Mouse (Mus musculus): ENCODE data around the gene Ngef. TPM values are rescaled to one million over a fixed set of nuclear protein-coding genes. Genes with fewer than 3 reads are reported as not detected.

The Ngef gene
- polyA plus RNA-seq, 1 experiment from 2014 or later, result 1.5 TPM

DNA sequence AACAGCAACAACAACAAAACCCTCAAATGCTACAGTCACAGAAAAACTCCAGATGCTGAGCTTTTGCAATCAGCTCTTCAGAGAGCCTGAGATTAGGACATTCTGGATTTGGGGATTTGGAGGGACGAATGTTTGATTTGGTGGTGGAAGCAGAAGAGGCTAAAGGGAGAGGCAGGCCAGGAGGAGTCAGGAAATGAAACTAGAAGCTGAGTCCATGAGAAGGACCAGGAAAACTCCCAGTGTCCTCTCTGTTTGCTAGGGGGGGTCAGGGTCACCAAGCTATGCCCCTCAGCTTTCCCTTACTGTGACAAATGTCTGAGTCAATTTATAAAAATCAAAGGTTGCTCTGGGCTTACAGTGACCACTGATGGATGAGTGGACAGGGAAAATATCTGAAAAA is 20.1 kb downstream of the Ngef start:
- Histone ChIP-seq H3K27me3 (ENCODE audit: control insufficient read depth, insufficient read depth, low read length) (no peaks in the 10 kb centered on the region), H3K4me3 (ENCODE audit: low read depth, low read length) (no peak overlapping the region), H3K9me3 (replicated peaks; ENCODE audit: control insufficient read depth, low read length) (no peaks in the 10 kb centered on the region), H3K4me1 (ENCODE audit: control insufficient read depth, insufficient read depth, low read length) (no peaks in the 10 kb centered on the region), H3K9ac (replicated peaks; ENCODE audit: low read length) (no peak overlapping the region), H3K4me2 (ENCODE audit: low read depth, low read length) (no peak overlapping the region), H3K27ac (replicated peaks; ENCODE audit: low read depth, low read length) (no peak overlapping the region), H3K36me3 (replicated peaks; ENCODE audit: control insufficient read depth, insufficient read depth, low read depth, low read length) (no peaks in the 10 kb centered on the region)
- DNase-seq (ENCODE audit: low spot score) (no peak), ATAC-seq (replicated peaks; ENCODE audit: insufficient number of reproducible peaks, low FRiP score, low TSS enrichment, low read depth) (no peak)
- 88% methylated on average over 1 of the region's 1 CpGs for WGBS

GRCm38 (mm10) chr1:87551008-87551407 is 22.7 kb downstream of the Ngef start:
- Histone ChIP-seq H3K36me3 (replicated peaks; ENCODE audit: control insufficient read depth, insufficient read depth, low read depth, low read length) (no peaks in the 10 kb centered on the region), H3K4me2 (ENCODE audit: low read depth, low read length) (no peak overlapping the region), H3K27me3 (ENCODE audit: control insufficient read depth, insufficient read depth, low read length) (no peaks in the 10 kb centered on the region), H3K27ac (replicated peaks; ENCODE audit: low read depth, low read length) (no peak overlapping the region), H3K4me3 (ENCODE audit: low read depth, low read length) (no peak overlapping the region), H3K4me1 (ENCODE audit: control insufficient read depth, insufficient read depth, low read length) (no peaks in the 10 kb centered on the region), H3K9ac (replicated peaks; ENCODE audit: low read length) (no peak overlapping the region), H3K9me3 (replicated peaks; ENCODE audit: control insufficient read depth, low read length) (no peaks in the 10 kb centered on the region)
- DNase-seq (ENCODE audit: low spot score) (no peak), ATAC-seq (replicated peaks; ENCODE audit: insufficient number of reproducible peaks, low FRiP score, low TSS enrichment, low read depth) (no peak)
- 98% methylated on average over 3 of the region's 3 CpGs for WGBS

DNA sequence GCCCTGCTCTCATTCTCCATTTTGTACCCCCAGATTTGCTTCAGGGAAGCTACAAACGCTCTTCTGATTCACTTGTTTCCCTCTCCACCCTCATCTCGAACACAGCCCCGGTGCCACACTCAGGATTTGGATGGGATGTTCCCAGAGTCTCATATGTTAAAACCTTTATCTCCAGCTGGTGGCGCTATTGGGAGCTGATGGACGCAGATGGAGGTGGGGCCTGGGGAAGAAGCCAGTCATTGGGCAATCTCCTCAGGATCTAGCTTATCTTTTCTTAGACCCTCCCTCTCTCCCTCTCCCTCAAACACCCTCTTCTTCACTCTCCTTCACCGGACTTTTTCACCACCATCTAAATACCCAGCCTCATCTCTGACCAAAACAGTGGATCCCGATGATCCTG is 32.1 kb downstream of the Ngef start:
- Histone ChIP-seq H3K4me2 (ENCODE audit: low read depth, low read length) (no peak overlapping the region), H3K4me1 (ENCODE audit: control insufficient read depth, insufficient read depth, low read length) (no peaks in the 10 kb centered on the region; the same call in 1 of the 2 replicates), H3K27ac (replicated peaks; ENCODE audit: low read depth, low read length) (no peak overlapping the region), H3K9me3 (replicated peaks; ENCODE audit: control insufficient read depth, low read length) (no peaks in the 10 kb centered on the region), H3K4me3 (ENCODE audit: low read depth, low read length) (no peak overlapping the region), H3K9ac (replicated peaks; ENCODE audit: low read length) (no peak overlapping the region), H3K27me3 (ENCODE audit: control insufficient read depth, insufficient read depth, low read length) (no peaks in the 10 kb centered on the region), H3K36me3 (replicated peaks; ENCODE audit: control insufficient read depth, insufficient read depth, low read depth, low read length) (no peaks in the 10 kb centered on the region)
- ATAC-seq (replicated peaks; ENCODE audit: insufficient number of reproducible peaks, low FRiP score, low TSS enrichment, low read depth) (no peak), DNase-seq (ENCODE audit: low spot score) (peak; percentile 41)
- 39% methylated on average over 7 of the region's 7 CpGs for WGBS

DNA sequence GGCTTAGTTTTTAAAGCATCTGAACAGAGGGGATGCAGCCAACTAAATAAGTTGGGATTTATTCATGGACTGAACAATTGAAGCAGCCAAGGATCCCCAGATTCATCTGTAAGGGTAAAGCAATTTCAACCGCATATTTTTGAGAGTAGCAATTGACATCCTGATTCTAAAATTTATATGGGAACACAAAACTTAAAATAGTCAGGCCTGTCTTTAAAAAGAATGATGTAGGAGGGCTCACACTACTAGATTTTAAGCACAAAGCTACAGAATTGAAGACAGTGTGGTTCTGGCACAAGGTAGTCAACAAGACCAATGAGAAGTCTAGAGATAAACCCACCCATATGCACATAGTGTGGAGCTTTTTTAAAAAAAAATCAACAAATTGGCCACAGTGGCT is 36.7 kb downstream of the Ngef start:
- Histone ChIP-seq H3K4me1 (ENCODE audit: control insufficient read depth, insufficient read depth, low read length) (no peaks in the 10 kb centered on the region), H3K27me3 (ENCODE audit: control insufficient read depth, insufficient read depth, low read length) (no peaks in the 10 kb centered on the region), H3K4me3 (ENCODE audit: low read depth, low read length) (no peak overlapping the region), H3K36me3 (replicated peaks; ENCODE audit: control insufficient read depth, insufficient read depth, low read depth, low read length) (no peaks in the 10 kb centered on the region), H3K4me2 (ENCODE audit: low read depth, low read length) (no peak overlapping the region), H3K9me3 (replicated peaks; ENCODE audit: control insufficient read depth, low read length) (no peaks in the 10 kb centered on the region), H3K27ac (replicated peaks; ENCODE audit: low read depth, low read length) (no peak overlapping the region), H3K9ac (replicated peaks; ENCODE audit: low read length) (no peak overlapping the region)
- no peak for DNase-seq (ENCODE audit: low spot score)
- WGBS, result 91% methylated on average over 1 of the region's 1 CpGs
- ATAC-seq (replicated peaks; ENCODE audit: insufficient number of reproducible peaks, low FRiP score, low TSS enrichment, low read depth), result no peak

DNA sequence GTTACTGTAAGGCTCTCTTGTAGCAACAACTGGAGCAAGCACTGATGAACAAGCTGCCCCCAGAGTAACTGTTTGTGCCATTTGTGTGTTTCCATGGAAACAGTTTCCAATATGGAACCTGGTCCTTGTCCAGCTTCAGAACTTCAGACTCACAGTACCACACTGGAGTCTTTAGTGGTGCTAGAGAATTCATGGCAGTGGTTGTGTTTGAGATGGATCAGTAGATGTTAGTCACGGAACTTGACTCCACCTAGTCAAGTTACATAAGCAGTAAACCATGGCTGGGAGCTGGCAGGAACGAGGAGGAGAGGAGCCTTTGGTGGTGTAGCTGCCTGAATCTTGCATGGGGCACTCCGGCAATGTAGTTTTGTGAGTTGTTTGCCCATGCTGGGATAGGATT is 39.6 kb downstream of the Ngef start:
- no peak overlapping the region for H3K27ac ChIP-seq (replicated peaks; ENCODE audit: low read depth, low read length)
- no peaks in the 10 kb centered on the region for H3K9me3 ChIP-seq (replicated peaks; ENCODE audit: control insufficient read depth, low read length)
- DNase-seq (ENCODE audit: low spot score) (no peak), ATAC-seq (replicated peaks; ENCODE audit: insufficient number of reproducible peaks, low FRiP score, low TSS enrichment, low read depth) (no peak)
- 77% methylated on average over 3 of the region's 3 CpGs for WGBS
- no peaks in the 10 kb centered on the region for H3K27me3 ChIP-seq (ENCODE audit: control insufficient read depth, insufficient read depth, low read length)
- H3K36me3 ChIP-seq (replicated peaks; ENCODE audit: control insufficient read depth, insufficient read depth, low read depth, low read length), result no peaks in the 10 kb centered on the region
- H3K4me3 ChIP-seq (ENCODE audit: low read depth, low read length), result no peak overlapping the region
- H3K9ac ChIP-seq (replicated peaks; ENCODE audit: low read length), result no peak overlapping the region
- no peaks in the 10 kb centered on the region for H3K4me1 ChIP-seq (ENCODE audit: control insufficient read depth, insufficient read depth, low read length)
- no peak overlapping the region for H3K4me2 ChIP-seq (ENCODE audit: low read depth, low read length)

- WGBS, result 71% methylated on average over 4 of the region's 4 CpGs
- no peaks in the 10 kb centered on the region for H3K9me3 ChIP-seq (replicated peaks; ENCODE audit: control insufficient read depth, low read length)
- H3K4me2 ChIP-seq (ENCODE audit: low read depth, low read length), result no peak overlapping the region
- H3K36me3 ChIP-seq (replicated peaks; ENCODE audit: control insufficient read depth, insufficient read depth, low read depth, low read length), result no peaks in the 10 kb centered on the region
- DNase-seq (ENCODE audit: low spot score) (no peak), ATAC-seq (replicated peaks; ENCODE audit: insufficient number of reproducible peaks, low FRiP score, low TSS enrichment, low read depth) (no peak)
- H3K4me1 ChIP-seq (ENCODE audit: control insufficient read depth, insufficient read depth, low read length), result no peaks in the 10 kb centered on the region
- H3K27ac ChIP-seq (replicated peaks; ENCODE audit: low read depth, low read length), result no peak overlapping the region
- no peak overlapping the region for H3K4me3 ChIP-seq (ENCODE audit: low read depth, low read length)
- no peaks in the 10 kb centered on the region for H3K27me3 ChIP-seq (ENCODE audit: control insufficient read depth, insufficient read depth, low read length)
- no peak overlapping the region for H3K9ac ChIP-seq (replicated peaks; ENCODE audit: low read length)
Measured at GRCm38 (mm10) chr1:87532346-87532745, 41.3 kb downstream of the Ngef start.

DNA sequence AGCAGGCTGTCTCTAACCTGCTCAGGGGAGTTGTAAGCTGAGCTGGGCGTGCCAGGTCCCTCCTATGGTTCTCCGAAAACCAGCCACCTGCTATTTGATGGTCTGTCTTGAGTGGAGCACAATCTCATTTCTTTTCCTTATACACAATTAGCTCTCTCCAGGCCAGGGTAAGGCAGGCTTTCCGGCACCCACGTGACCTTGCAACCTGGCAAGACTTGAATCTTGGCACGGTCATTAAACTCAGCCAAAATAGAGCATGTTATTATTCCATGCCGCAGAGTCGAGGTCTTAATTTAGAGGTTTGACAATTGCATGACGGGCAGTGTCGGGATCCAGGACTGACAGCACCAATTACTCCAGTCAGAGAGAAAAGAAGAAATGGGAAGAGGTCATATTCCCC is 46.5 kb downstream of the Ngef start:
- no peaks in the 10 kb centered on the region for H3K36me3 ChIP-seq (replicated peaks; ENCODE audit: control insufficient read depth, insufficient read depth, low read depth, low read length)
- no peak for ATAC-seq (replicated peaks; ENCODE audit: insufficient number of reproducible peaks, low FRiP score, low TSS enrichment, low read depth)
- WGBS, result 67% methylated on average over 9 of the region's 9 CpGs
- no peaks in the 10 kb centered on the region for H3K9me3 ChIP-seq (replicated peaks; ENCODE audit: control insufficient read depth, low read length)
- no peak overlapping the region for H3K27ac ChIP-seq (replicated peaks; ENCODE audit: low read depth, low read length)
- no peaks in the 10 kb centered on the region for H3K27me3 ChIP-seq (ENCODE audit: control insufficient read depth, insufficient read depth, low read length)
- H3K4me2 ChIP-seq (ENCODE audit: low read depth, low read length), result no peak overlapping the region
- no peak for DNase-seq (ENCODE audit: low spot score)
- no peak overlapping the region for H3K4me3 ChIP-seq (ENCODE audit: low read depth, low read length)
- no peak overlapping the region for H3K9ac ChIP-seq (replicated peaks; ENCODE audit: low read length)
- H3K4me1 ChIP-seq (ENCODE audit: control insufficient read depth, insufficient read depth, low read length), result no peaks in the 10 kb centered on the region

DNA sequence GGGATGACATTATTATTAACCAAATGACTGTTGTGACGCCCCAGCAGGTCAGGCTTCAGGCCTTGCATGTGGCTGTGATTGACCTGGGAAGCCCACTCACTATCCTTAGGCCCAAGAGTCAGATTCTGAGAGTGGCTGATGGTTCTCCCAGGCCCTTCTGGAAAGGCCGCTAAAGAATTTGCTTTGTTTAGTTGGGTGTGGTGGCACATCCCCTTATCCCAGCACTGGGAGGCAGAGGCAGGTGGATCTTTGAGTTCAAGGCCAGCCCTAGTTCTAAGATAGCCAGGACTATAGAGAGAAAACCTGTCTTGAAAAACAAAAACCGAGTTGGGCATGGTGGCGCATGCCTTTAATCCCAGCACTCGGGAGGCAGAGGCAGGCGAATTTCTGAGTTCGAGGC is 48.6 kb downstream of the Ngef start:
- WGBS, result 89% methylated on average over 7 of the region's 7 CpGs
- H3K9ac ChIP-seq (replicated peaks; ENCODE audit: low read length), result no peak overlapping the region
- no peak overlapping the region for H3K27ac ChIP-seq (replicated peaks; ENCODE audit: low read depth, low read length)
- no peaks in the 10 kb centered on the region for H3K27me3 ChIP-seq (ENCODE audit: control insufficient read depth, insufficient read depth, low read length)
- ATAC-seq (replicated peaks; ENCODE audit: insufficient number of reproducible peaks, low FRiP score, low TSS enrichment, low read depth) (no peak), DNase-seq (ENCODE audit: low spot score) (no peak)
- no peak overlapping the region for H3K4me2 ChIP-seq (ENCODE audit: low read depth, low read length)
- H3K4me1 ChIP-seq (ENCODE audit: control insufficient read depth, insufficient read depth, low read length), result no peaks in the 10 kb centered on the region
- no peak overlapping the region for H3K4me3 ChIP-seq (ENCODE audit: low read depth, low read length)
- H3K36me3 ChIP-seq (replicated peaks; ENCODE audit: control insufficient read depth, insufficient read depth, low read depth, low read length), result no peaks in the 10 kb centered on the region
- no peaks in the 10 kb centered on the region for H3K9me3 ChIP-seq (replicated peaks; ENCODE audit: control insufficient read depth, low read length)
